Mouse (Mus musculus) cerebellum, adult (tissue): Measurements from ENCODE around the gene Tyw1.

ENCODE experiments used
- ATAC-seq: cut with Nextera tagmentation; 2 replicates; pipeline ENCODE4 v1.9.2; 2017; ENCODE audit warnings: mild to moderate bottlenecking, moderate library complexity, mixed read lengths; ENCODE audit not compliant: insufficient number of reproducible peaks, low FRiP score, low TSS enrichment

Gene Tyw1

GRCm38 (mm10) chr5:130263454-130263853 is 8.0 kb downstream of the Tyw1 start:
- ATAC-seq = no peak

GRCm38 (mm10) chr5:130264433-130265005 is 9.1 kb downstream of the Tyw1 start:
- no peak for ATAC-seq

GRCm38 (mm10) chr5:130266651-130267050 is 11.2 kb downstream of the Tyw1 start:
- no peak for ATAC-seq

- ATAC-seq = no peak
Observed at GRCm38 (mm10) chr5:130267316-130267715, 11.9 kb downstream of the Tyw1 start.

- ATAC-seq = no peak
Observed at GRCm38 (mm10) chr5:130268976-130269375, 13.6 kb downstream of the Tyw1 start.

- ATAC-seq = no peak
Observed at GRCm38 (mm10) chr5:130272344-130272743, 16.9 kb downstream of the Tyw1 start.

- ATAC-seq = no peak
Observed at GRCm38 (mm10) chr5:130273046-130273445, 17.6 kb downstream of the Tyw1 start.

- ATAC-seq = no peak
Observed at GRCm38 (mm10) chr5:130275509-130275908, 20.1 kb downstream of the Tyw1 start.

- no peak for ATAC-seq
Observed at GRCm38 (mm10) chr5:130278011-130278472, 22.6 kb downstream of the Tyw1 start.

GRCm38 (mm10) chr5:130283079-130283732 is 27.8 kb downstream of the Tyw1 start:
- no peak for ATAC-seq

GRCm38 (mm10) chr5:130288106-130288505 is 32.7 kb downstream of the Tyw1 start:
- ATAC-seq = no peak

- no peak for ATAC-seq
Observed at GRCm38 (mm10) chr5:130290242-130290641, 34.8 kb downstream of the Tyw1 start.

GRCm38 (mm10) chr5:130290775-130291174 is 35.4 kb downstream of the Tyw1 start:
- no peak; the same call in 1 of the 2 replicates for ATAC-seq

GRCm38 (mm10) chr5:130292976-130293375 is 37.6 kb downstream of the Tyw1 start:
- no peak for ATAC-seq

- no peak for ATAC-seq
Observed at GRCm38 (mm10) chr5:130293941-130294340, 38.5 kb downstream of the Tyw1 start.

GRCm38 (mm10) chr5:130294598-130294997 is 39.2 kb downstream of the Tyw1 start:
- ATAC-seq = no peak

- ATAC-seq = no peak
Observed at GRCm38 (mm10) chr5:130296071-130296470, 40.7 kb downstream of the Tyw1 start.

- ATAC-seq = no peak
Observed at GRCm38 (mm10) chr5:130298831-130299460, 43.5 kb downstream of the Tyw1 start.

GRCm38 (mm10) chr5:130299526-130299925 is 44.1 kb downstream of the Tyw1 start:
- no peak for ATAC-seq

GRCm38 (mm10) chr5:130303611-130304010 is 48.2 kb downstream of the Tyw1 start:
- ATAC-seq = no peak

- ATAC-seq = no peak
Observed at GRCm38 (mm10) chr5:130307921-130308320, 52.5 kb downstream of the Tyw1 start.

- ATAC-seq = no peak
Observed at GRCm38 (mm10) chr5:130310077-130310476, 54.7 kb downstream of the Tyw1 start.
